Comparison of ENCODE assay signal across 9 mouse cellular contexts in genomic region chr7:118304812-118305211, GRCm38 (mm10).
DNase-seq lines count a peak whose midpoint lies in the region; ATAC-seq and TF ChIP-seq lines count a peak whose summit lies in the region.
"Had no signal": no experiment of that assay in that cellular context is flagged by ENCODE, and none has a peak within 500 bp of the region (broad histone marks: within the 10 kb centered on the region; RNA-seq: fewer than 3 reads in every experiment).

No protein-coding gene starts in this region.

- ATAC-seq in G1E (ENCODE audit: extremely low read depth, insufficient number of reproducible peaks, low FRiP score, poor library complexity, severe bottlenecking), result peak; percentile 60; the same call in 1 of the 2 replicates
- ATAC-seq in forebrain, embryonic 13.5 days, result peak; percentile 80
- ATAC-seq in hematopoietic stem cell, adult 5-6 weeks (replicated peaks in 1 of 2; ENCODE audit: insufficient read depth in 1 of 2, low FRiP score in 2 of 2, low TSS enrichment in 1 of 2, low read depth in 1 of 2, poor library complexity in 2 of 2, severe bottlenecking in 2 of 2), result peak; percentile 86 to 95

- H3K9ac ChIP-seq in forebrain, embryonic 13.5 days, result no peak overlapping the region
- H3K9ac ChIP-seq: limb, embryonic 12.5 days had no signal

- no peak overlapping the region for H3K4me3 ChIP-seq in G1E (ENCODE audit: low read depth, low read length)
- no peak overlapping the region for H3K4me3 ChIP-seq in forebrain, embryonic 13.5 days
- no peak overlapping the region for H3K4me3 ChIP-seq in layer of hippocampus, adult 2 months
- H3K4me3 ChIP-seq: limb, embryonic 12.5 days had no signal

- no peaks in the 10 kb centered on the region; the same call in 1 of the 2 replicates for H3K27me3 ChIP-seq in G1E (ENCODE audit: insufficient read depth, low read length)
- H3K27me3 ChIP-seq in forebrain, embryonic 13.5 days, result no peaks in the 10 kb centered on the region
- H3K27me3 ChIP-seq: limb, embryonic 12.5 days had no signal

- no peak overlapping the region for H3K27ac ChIP-seq in forebrain, embryonic 13.5 days
- H3K27ac ChIP-seq in layer of hippocampus, adult 2 months, result no peak overlapping the region
- H3K27ac ChIP-seq: limb, embryonic 12.5 days had no signal

- H3K9me3 ChIP-seq in G1E (replicated peaks), result no peaks in the 10 kb centered on the region
- H3K9me3 ChIP-seq in forebrain, embryonic 13.5 days (replicated peaks), result no peaks in the 10 kb centered on the region
- H3K9me3 ChIP-seq: limb, embryonic 12.5 days had no signal

- no peak overlapping the region for H3K4me2 ChIP-seq in forebrain, embryonic 13.5 days
- H3K4me2 ChIP-seq: limb, embryonic 12.5 days had no signal

- H3K4me1 ChIP-seq in G1E (ENCODE audit: insufficient read depth, low read depth, low read length), result no peaks in the 10 kb centered on the region
- H3K4me1 ChIP-seq in forebrain, embryonic 13.5 days, result no peaks in the 10 kb centered on the region

- H3K36me3 ChIP-seq in G1E (replicated peaks), result no peaks in the 10 kb centered on the region
- no peaks in the 10 kb centered on the region for H3K36me3 ChIP-seq in forebrain, embryonic 13.5 days (ENCODE audit: poor library complexity, severe bottlenecking)
- H3K36me3 ChIP-seq: limb, embryonic 12.5 days had no signal

- DNase-seq in G1E (ENCODE audit: low spot score), result no peak
- DNase-seq in c-Kit-positive CD71-positive TER-119-negative erythroid progenitor cells, embryonic 14.5 days (ENCODE audit: low read depth), result peak; percentile 64
- DNase-seq in layer of hippocampus, adult 2 months (ENCODE audit: low spot score in 2 of 2), result peak; percentile 60 to 90
- DNase-seq in lung, postnatal 14 days, result peak; percentile 82
- DNase-seq in retina, embryonic 14.5 days (ENCODE audit: low spot score), result peak; percentile 93
- peak; percentile 80 for DNase-seq in thymus, postnatal 25 days

- under 1% methylated on average over 8 of the region's 8 CpGs for WGBS in forebrain, embryonic 13.5 days

- peak; percentile 35 for TF ChIP-seq CTCF in G1E (IDR thresholded peaks at IDR 0.05; ENCODE audit: low read depth, low read length)
- peak; percentile 83 for TF ChIP-seq CTCF in layer of hippocampus, adult 2 months (conservative IDR thresholded peaks at IDR 0.05)
